Mouse (Mus musculus) CH12F3 (cell line): ENCODE results near the gene Osgin1.

Experiments
- in situ Hi-C: fragments of 300-500 bp; cut with MboI; formaldehyde crosslinking; loops from 2 replicates; pipeline ENCODE4 v1.14.3; 2020; ENCODE audit warnings: low sequenced_read_pairs

Gene Osgin1

GRCm38 (mm10) chr8:119440952-119441270 lies 7.0 kb downstream of the Osgin1 start:
- in situ Hi-C loops = no loop called here

GRCm38 (mm10) chr8:119442013-119442412 lies 8.1 kb downstream of the Osgin1 start:
- in situ Hi-C loops = no loop called here

DNA sequence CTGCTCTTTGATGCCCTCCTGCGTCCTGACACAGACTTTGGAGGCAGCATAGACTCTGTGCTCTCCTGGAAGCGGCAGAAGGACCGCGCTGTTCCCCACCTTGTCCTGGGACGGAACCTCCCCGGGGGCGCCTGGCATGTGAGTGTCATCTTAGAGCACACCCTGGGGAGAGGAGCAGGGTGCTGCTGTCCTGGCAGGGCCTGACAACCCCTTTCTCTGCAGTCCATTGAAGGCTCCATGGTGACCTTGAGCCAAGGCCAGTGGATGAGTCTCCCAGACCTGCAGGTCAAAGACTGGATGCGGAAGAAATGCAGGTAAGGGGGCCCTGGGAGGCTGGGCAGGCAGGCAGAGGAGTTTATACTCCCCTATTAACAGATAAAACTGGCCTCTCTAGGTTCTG lies 9.0 kb downstream of the Osgin1 start:
- in situ Hi-C loops = no loop called here

DNA sequence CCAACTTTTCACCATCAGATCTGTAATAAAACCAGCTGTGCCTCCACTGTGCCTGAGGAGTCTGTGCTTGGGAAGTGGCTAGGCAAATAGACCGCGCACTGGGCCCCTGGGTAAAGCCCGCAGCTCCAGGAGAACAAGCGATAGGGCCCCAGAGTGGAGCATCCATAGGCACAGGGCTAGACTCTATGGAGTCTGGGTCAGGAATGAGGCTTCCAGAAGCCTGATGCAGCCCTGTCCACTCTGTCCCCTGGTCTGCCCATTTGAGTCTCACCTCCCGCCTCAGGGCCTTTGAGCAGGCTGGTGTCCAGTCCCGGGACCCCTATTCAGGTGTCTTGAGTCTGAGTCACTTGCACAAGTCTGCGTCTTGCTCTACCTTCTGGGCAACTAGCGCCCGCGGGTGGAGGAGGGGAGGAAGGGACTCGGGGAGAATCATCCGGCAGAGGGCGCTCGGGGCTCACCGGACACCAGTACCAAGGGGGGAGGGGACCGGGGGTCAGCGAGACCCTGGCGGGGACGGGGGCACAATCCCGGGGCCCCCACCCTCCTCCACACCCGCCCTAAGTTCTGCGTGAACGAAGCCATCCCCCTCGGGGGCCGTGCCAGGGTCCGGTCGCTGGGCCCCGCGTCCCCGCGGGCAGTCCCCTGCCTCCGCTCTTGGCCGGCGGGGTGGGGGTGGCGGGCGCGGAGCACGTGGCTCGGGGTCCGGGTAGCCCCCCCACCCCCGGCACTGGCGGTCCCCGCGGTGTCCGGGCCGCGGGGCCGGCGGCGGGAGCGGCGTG lies 12.5 kb downstream of the Osgin1 start, which contains the start of gene Necab2:
Necab2 (plus strand) TSS at position 509 of the 779 bp plus-strand sequence.
- in situ Hi-C loops = no loop called here

GRCm38 (mm10) chr8:119446990-119447780 lies 13.3 kb downstream of the Osgin1 start:
- in situ Hi-C loops = no loop called here

DNA sequence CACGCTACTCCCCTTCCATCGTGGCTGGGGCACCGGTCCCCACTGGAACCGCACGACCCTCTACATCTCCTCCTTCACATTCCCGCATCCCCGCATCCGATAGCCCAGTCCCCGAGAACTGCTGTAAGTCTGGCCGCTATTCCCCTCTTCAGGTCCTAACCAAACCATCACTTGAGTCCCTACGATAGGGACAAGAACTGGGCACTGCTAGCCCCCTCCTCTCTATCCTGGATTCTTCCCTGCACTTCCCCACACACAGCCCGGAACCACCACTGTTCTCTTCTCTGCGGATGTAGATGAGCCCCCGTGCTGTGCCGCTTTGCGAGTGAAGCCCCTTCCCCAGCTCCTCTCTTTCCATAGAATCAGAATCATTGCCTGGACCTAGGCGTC lies 13.9 kb downstream of the Osgin1 start:
- in situ Hi-C loops = no loop called here

DNA sequence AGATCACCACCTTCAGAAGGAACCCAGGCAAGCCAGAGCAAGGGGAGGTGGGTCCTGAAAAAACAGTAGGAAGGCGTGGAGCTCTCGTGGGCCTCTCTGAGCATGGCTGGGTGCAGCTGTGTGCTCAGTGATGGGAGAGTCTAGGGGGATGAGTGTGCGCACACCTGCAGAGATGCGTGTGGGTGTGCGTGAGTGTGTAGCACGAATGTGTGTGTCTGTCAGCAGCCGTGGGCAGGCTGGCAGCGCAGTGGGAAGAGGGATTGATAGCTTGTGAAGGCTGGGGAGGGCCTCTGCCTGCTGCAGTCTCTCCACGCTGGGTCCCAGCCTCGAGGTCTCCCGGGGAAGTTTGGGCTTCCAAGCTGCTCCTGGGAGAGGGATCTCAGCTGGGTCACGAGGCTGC lies 15.7 kb downstream of the Osgin1 start:
- in situ Hi-C loops = no loop called here

GRCm38 (mm10) chr8:119451131-119451530 lies 17.2 kb downstream of the Osgin1 start:
- in situ Hi-C loops = no loop called here

DNA sequence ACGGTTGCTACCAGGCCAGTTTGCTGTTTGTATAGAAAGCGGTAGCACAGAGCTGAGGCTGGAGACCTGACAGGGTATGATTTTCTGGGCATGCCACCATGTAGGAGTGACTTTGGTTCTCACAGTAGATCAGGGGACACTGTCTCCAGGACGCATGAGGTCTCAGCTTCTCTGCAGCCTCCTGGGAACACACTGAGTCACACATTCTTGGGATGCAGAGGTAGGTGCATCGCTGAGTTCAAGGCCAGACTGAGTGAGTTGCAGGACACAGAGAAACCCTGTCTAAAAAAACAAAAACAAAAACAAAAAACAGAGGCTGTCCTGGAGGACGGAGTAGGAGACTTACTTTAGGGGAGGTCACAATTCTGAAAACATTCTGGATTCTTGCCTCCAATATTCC lies 19.0 kb downstream of the Osgin1 start:
- in situ Hi-C loops = no loop called here

DNA sequence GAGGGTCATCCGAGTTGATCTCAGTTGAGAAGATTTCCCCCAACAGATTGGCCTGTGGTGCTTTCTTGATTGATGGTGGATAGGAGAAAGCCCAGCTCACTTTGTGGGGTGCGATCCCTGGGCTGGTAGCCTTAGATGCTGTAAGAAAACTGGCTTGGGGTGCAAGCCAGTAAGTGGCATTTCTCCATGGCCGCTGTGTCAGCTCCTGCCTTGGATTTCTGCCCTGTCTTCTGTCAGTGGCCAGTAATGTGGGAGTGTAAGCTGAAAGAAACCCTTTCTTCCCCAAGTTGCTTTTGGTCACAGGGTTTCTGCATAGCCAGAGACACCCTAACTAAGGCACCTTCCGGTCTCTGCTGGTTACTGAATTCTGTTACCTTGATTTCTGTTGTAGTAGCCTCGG lies 22.1 kb downstream of the Osgin1 start:
- in situ Hi-C loops = no loop called here

GRCm38 (mm10) chr8:119459724-119460123 lies 25.8 kb downstream of the Osgin1 start:
- in situ Hi-C loops = no loop called here

GRCm38 (mm10) chr8:119461356-119461755 lies 27.4 kb downstream of the Osgin1 start:
- in situ Hi-C loops = no loop called here

DNA sequence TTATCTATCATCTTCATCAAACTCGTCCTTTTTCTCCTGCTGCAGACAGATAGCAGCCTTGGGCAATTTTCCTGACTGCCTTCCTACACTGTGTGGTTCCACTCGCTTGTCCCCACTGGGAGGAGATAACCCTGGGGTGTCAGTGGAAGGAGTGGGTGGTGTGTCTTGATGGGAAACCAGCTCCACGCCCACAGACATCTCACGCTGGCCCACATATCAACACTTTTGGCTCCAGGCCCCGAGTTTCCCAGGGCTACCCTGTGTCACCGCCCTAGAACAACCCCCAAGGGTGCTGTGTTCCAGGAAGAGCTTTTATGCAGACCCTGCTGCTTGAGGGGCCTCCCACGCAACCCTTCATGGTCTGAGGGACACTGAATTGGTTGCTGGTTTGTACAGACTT lies 29.8 kb downstream of the Osgin1 start:
- in situ Hi-C loops = no loop called here

DNA sequence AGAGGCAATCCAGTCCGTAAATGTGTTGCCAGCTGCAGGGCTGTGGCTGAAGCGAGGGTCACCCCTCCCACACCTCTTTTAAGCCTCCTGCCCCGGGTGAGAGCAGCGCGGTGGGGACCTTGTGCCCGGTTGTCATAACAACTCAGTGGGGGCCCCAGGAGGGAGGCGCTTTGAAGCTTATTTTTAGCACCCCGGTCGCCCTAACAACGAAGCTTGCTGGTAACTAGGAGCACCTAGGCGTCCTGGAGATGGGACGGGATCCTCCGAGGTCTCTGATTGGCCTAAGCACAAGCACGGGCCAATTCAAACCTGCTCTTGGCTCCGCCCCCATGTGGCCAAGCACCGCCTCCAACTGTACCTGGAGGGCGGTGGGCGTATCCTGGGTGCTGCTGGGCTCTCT lies 32.2 kb downstream of the Osgin1 start:
- in situ Hi-C loops = no loop called here

DNA sequence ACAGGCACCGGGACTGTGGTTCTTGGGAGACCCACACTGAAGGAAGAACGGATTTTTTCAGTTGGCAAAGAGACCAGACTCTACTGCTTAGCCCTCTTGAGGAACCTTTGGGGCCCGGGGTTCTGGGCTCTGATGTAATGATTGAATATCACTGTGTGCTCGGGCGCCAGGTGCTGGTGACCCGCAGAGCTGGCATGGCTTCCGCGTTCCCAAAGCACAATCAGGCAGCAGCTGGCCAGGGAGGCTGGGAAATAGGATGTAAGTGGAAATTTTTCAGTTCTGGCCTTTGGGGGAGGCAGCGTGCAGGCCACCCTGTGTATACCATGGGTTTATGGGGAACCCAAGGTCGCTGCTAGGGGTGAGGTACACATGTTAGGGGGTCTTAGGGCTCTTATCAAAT lies 32.9 kb downstream of the Osgin1 start:
- in situ Hi-C loops = no loop called here

GRCm38 (mm10) chr8:119468091-119468490 lies 34.2 kb downstream of the Osgin1 start:
- in situ Hi-C loops = no loop called here

DNA sequence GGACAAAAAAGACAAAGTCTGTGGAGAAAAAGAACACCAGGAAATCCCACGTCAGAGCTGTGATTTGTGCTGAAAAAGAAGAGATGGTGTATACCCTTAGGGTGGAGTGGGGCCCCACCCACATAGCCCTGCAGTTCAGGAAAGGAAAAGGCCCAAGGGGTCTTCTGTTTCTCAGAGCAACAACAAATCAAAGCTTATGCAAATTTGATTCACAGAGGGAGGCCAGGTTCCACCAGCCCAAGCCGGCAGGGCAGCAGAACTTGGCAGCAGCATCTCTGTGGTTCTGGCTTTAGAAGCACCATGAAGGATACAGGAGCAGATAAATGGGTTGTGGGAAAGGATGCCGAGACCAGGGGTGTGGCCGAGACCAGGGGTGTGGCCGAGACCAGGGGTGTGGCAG lies 44.8 kb downstream of the Osgin1 start:
- in situ Hi-C loops = no loop called here

DNA sequence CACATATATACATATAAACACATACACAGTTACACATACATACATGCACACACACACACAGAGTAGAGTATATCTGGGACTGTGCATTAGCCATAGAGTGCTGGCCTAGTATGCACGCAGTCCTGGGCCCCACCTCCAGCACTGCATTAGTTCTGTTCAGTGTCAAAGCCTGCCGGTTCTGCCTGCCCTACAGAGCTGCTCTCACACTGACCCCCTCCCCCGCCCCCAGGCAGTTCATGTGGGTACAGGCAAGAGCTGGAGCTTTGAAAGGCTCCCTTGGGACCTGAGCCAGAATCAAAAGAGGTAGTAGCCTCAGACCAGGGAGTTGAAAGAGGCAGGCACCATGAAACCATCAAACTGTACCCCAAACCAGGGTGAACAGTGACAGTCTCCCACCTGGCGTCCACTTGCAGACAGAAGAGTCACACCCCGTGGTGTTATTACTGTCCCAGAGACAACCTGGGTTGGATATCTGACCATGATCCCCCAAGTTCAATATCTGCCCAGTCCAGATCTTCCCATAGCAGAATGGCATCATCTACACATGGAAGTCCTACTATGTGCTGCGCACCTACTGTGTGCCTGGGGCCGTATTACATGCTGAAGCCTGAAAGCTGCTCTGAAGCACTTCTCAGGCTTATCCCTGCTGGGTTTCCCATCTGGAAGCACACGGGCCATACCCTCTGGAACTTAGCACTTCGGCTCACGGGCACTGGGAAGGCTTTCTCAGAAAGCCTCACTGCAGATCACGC lies 50.4 kb downstream of the Osgin1 start:
- in situ Hi-C loops = no loop called here

GRCm38 (mm10) chr8:119487093-119487492 lies 53.2 kb downstream of the Osgin1 start:
- in situ Hi-C loops = no loop called here
